Mouse (Mus musculus) MEL (cell line): ENCODE data around the gene Dnajb8. TPM values are rescaled to one million over a fixed set of nuclear protein-coding genes. Genes with fewer than 3 reads are reported as not detected.

Experiments used
- DNase-seq: peaks from one replicate; pipeline ENCODE4 v3.0.0; 2011; ENCODE audit warnings: low read depth, low spot score
- H3K27ac ChIP-seq: 2 replicates; pipeline ENCODE4 v1.5.1; 2012; ENCODE audit warnings: low read depth, mild to moderate bottlenecking, control low read depth, low read length, moderate library complexity; ENCODE audit not compliant: control insufficient read depth
- H3K27me3 ChIP-seq, 2 experiments: fragments of 150-350 bp in 1 of 2; sonication (generic) in 1 of 2; 2 replicates each; pipeline ENCODE4 v1.6.1; 2012; ENCODE audit warnings: low read length in 2 of 2, mild to moderate bottlenecking in 2 of 2, improper control_type of control experiment in 1 of 2, moderate library complexity in 1 of 2; ENCODE audit not compliant: insufficient read depth in 2 of 2, control insufficient read depth in 1 of 2
- H3K36me3 ChIP-seq, 2 experiments: 2 replicates each; pipeline ENCODE4 v1.6.1; 2012 to 2014; ENCODE audit warnings: low read length in 2 of 2, improper control_type of control experiment in 1 of 2, inconsistent platforms in 1 of 2, mild to moderate bottlenecking in 1 of 2; ENCODE audit not compliant: insufficient read depth in 2 of 2, control insufficient read depth in 1 of 2
- H3K4me1 ChIP-seq, 2 experiments: fragments of 150-350 bp in 1 of 2; sonication (generic) in 1 of 2; 2 replicates each; pipeline ENCODE4 v1.6.1; 2012; ENCODE audit warnings: low read length in 2 of 2, improper control_type of control experiment in 1 of 2, mild to moderate bottlenecking in 1 of 2; ENCODE audit not compliant: insufficient read depth in 2 of 2, control insufficient read depth in 1 of 2
- H3K4me3 ChIP-seq, 2 experiments: fragments of 150-350 bp in 1 of 2; sonication (generic) in 1 of 2; 2 replicates each; pipeline ENCODE4 v1.5.1; 2012; ENCODE audit warnings: low read depth in 2 of 2, low read length in 2 of 2, mild to moderate bottlenecking in 2 of 2, moderate library complexity in 2 of 2, control low read depth in 1 of 2, improper control_type of control experiment in 1 of 2; ENCODE audit not compliant: control insufficient read depth in 1 of 2, insufficient read depth in 1 of 2
- H3K79me2 ChIP-seq: 2 replicates; pipeline ENCODE4 v1.6.1; 2012; ENCODE audit warnings: mild to moderate bottlenecking, low read length, moderate library complexity; ENCODE audit not compliant: control insufficient read depth, poor library complexity, insufficient read depth
- H3K9ac ChIP-seq: 2 replicates; pipeline ENCODE4 v1.6.1; 2012; ENCODE audit warnings: low read depth, mild to moderate bottlenecking, control low read depth, low read length, moderate library complexity; ENCODE audit not compliant: control insufficient read depth, poor library complexity, severe bottlenecking
- H3K9me3 ChIP-seq: fragments of 150-350 bp; sonication (generic); replicated peaks from 2 replicates; pipeline ENCODE4 v1.6.1; 2012; ENCODE audit warnings: mild to moderate bottlenecking, low read length, improper control_type of control experiment, moderate library complexity; ENCODE audit not compliant: insufficient read depth
- E2F4 ChIP-seq: IDR thresholded peaks from 2 replicates; pipeline ENCODE4 v1.6.1; 2011; ENCODE audit warnings: low read depth, low read length, improper control_type of control experiment, borderline replicate concordance
- ELF1 ChIP-seq: IDR thresholded peaks from 2 replicates; pipeline ENCODE4 v1.6.1; 2014; ENCODE audit warnings: low read depth, mild to moderate bottlenecking, inconsistent platforms, low read length, improper control_type of control experiment, moderate library complexity
- EP300 ChIP-seq, 2 experiments: IDR thresholded peaks; 2 replicates each; pipeline ENCODE4 v1.6.1; 2011; ENCODE audit warnings: improper control_type of control experiment in 2 of 2, low read length in 2 of 2, low read depth in 1 of 2, mild to moderate bottlenecking in 1 of 2
- ETS1 ChIP-seq: IDR thresholded peaks from 2 replicates; pipeline ENCODE4 v1.6.1; 2012; ENCODE audit warnings: low read depth, mild to moderate bottlenecking, inconsistent platforms, low read length, improper control_type of control experiment, moderate library complexity
- GABPA ChIP-seq: IDR thresholded peaks from 2 replicates; pipeline ENCODE4 v1.6.1; 2012; ENCODE audit warnings: low read depth, mild to moderate bottlenecking, inconsistent platforms, low read length, improper control_type of control experiment, moderate library complexity
- GATA1 ChIP-seq: IDR thresholded peaks from 2 replicates; pipeline ENCODE4 v1.6.1; 2011; ENCODE audit warnings: low read depth, low read length, improper control_type of control experiment
- KAT2A ChIP-seq: conservative IDR thresholded peaks from 2 replicates; pipeline ENCODE4 v1.6.1; 2012; ENCODE audit warnings: low read depth, low read length, improper control_type of control experiment, inconsistent platforms
- MAFK ChIP-seq: IDR thresholded peaks from 2 replicates; pipeline ENCODE4 v1.6.1; 2011; ENCODE audit warnings: low read depth, mild to moderate bottlenecking, low read length, improper control_type of control experiment, borderline replicate concordance
- MAZ ChIP-seq: IDR thresholded peaks from 2 replicates; pipeline ENCODE4 v1.6.1; 2012; ENCODE audit warnings: low read depth, mild to moderate bottlenecking, inconsistent platforms, low read length, improper control_type of control experiment
- MYB ChIP-seq: IDR thresholded peaks from 2 replicates; pipeline ENCODE4 v1.6.1; 2011; ENCODE audit warnings: mild to moderate bottlenecking, low read depth, low read length, improper control_type of control experiment
- MYC ChIP-seq: IDR thresholded peaks from 2 replicates; pipeline ENCODE4 v1.6.1; 2011; ENCODE audit warnings: low read depth, mild to moderate bottlenecking, low read length, improper control_type of control experiment, moderate library complexity
- POLR2A ChIP-seq, 2 experiments: IDR thresholded peaks; 2 replicates each; pipeline ENCODE4 v1.6.1; 2011 to 2012; ENCODE audit warnings: low read length in 2 of 2, mild to moderate bottlenecking in 2 of 2, control low read depth in 1 of 2, improper control_type of control experiment in 1 of 2, low read depth in 1 of 2, moderate library complexity in 1 of 2; ENCODE audit not compliant: control insufficient read depth in 1 of 2, insufficient read depth in 1 of 2, poor library complexity in 1 of 2
- POLR2AphosphoS2 ChIP-seq: IDR thresholded peaks from 2 replicates; pipeline ENCODE4 v1.6.1; 2011; ENCODE audit warnings: low read length, improper control_type of control experiment
- RAD21 ChIP-seq: IDR thresholded peaks from 2 replicates; pipeline ENCODE4 v1.6.1; 2011; ENCODE audit warnings: mild to moderate bottlenecking, low read depth, low read length, improper control_type of control experiment
- SIN3A ChIP-seq: IDR thresholded peaks from 2 replicates; pipeline ENCODE4 v1.6.1; 2012; ENCODE audit warnings: low read length, improper control_type of control experiment, inconsistent platforms
- TAL1 ChIP-seq: IDR thresholded peaks from 2 replicates; pipeline ENCODE4 v1.6.1; 2012; ENCODE audit warnings: mild to moderate bottlenecking, inconsistent platforms, low read length, moderate library complexity, mixed read lengths
- TBP ChIP-seq: IDR thresholded peaks from 2 replicates; pipeline ENCODE4 v1.8.0; 2011; ENCODE audit warnings: low read depth, low read length, improper control_type of control experiment
- TCF12 ChIP-seq: IDR thresholded peaks from 2 replicates; pipeline ENCODE4 v1.6.1; 2014; ENCODE audit warnings: low read depth, mild to moderate bottlenecking, inconsistent platforms, low read length, improper control_type of control experiment, moderate library complexity
- UBTF ChIP-seq: IDR thresholded peaks from 2 replicates; pipeline ENCODE4 v1.6.1; 2012; ENCODE audit warnings: low read depth, mild to moderate bottlenecking, inconsistent platforms, low read length, improper control_type of control experiment, moderate library complexity, borderline replicate concordance; ENCODE audit not compliant: insufficient read depth
- USF2 ChIP-seq, 2 experiments: IDR thresholded peaks; 2 replicates each; pipeline ENCODE4 v1.6.1; 2011 to 2012; ENCODE audit warnings: improper control_type of control experiment in 2 of 2, low read length in 2 of 2, borderline replicate concordance in 1 of 2, inconsistent platforms in 1 of 2, low read depth in 1 of 2, mild to moderate bottlenecking in 1 of 2; ENCODE audit not compliant: insufficient read depth in 1 of 2
- ZC3H11A ChIP-seq: IDR thresholded peaks from 2 replicates; pipeline ENCODE4 v1.6.1; 2012; ENCODE audit warnings: low read depth, mild to moderate bottlenecking, inconsistent platforms, low read length, improper control_type of control experiment
- ZKSCAN1 ChIP-seq: IDR thresholded peaks from 2 replicates; pipeline ENCODE4 v1.6.1; 2012; ENCODE audit warnings: low read depth, mild to moderate bottlenecking, inconsistent platforms, low read length, improper control_type of control experiment, moderate library complexity
- ZMIZ1 ChIP-seq: IDR thresholded peaks from 2 replicates; pipeline ENCODE4 v1.6.1; 2012; ENCODE audit warnings: low read depth, mild to moderate bottlenecking, inconsistent platforms, low read length, improper control_type of control experiment, moderate library complexity
- ZNF384 ChIP-seq: IDR thresholded peaks from 2 replicates; pipeline ENCODE4 v1.6.1; 2012; ENCODE audit warnings: low read depth, mild to moderate bottlenecking, inconsistent platforms, low read length, improper control_type of control experiment
- polyA plus RNA-seq, 2 experiments: library from polyadenylated mRNA; stranded (reverse) in 1 of 2; unstranded in 1 of 2; fragments of >175 nt in 1 of 2; fragments of >200 nt in 1 of 2; gene quantifications; 2 replicates each; pipeline versions ENCODE4 v1.2.1 to v1.2.4; 2012; ENCODE audit warnings: low replicate concordance in 2 of 2, low read depth in 1 of 2; ENCODE audit not compliant: insufficient read length in 2 of 2, insufficient read depth in 1 of 2, missing spikeins in 1 of 2
- total RNA-seq: library from RNA; depleted of rRNA; stranded (reverse); fragments of 300-350 nt; gene quantifications from 2 replicates; pipeline ENCODE4 v1.2.3, GENCODE M21; 2012

Dnajb8 gene
- total and polyA plus RNA-seq, 3 experiments = not detected

GRCm38 (mm10) chr6:88255435-88255834, 33.4 kb downstream of the Dnajb8 start (continued):
- TF ChIP-seq E2F4 (no peak), TAL1 (0 out of 2 replicates have a peak, but pooled peaks have one; percentile 10), MYC (peak; percentile 35; the same call in 1 of the 2 replicates), GABPA (no peak), USF2 (IDR thresholded peaks at IDR 0.05; ENCODE audit: borderline replicate concordance in 1 of 2, insufficient read depth in 1 of 2, low read depth in 1 of 2, low read length in 2 of 2) (no peak), MAZ (peak; percentile 92)

DNA sequence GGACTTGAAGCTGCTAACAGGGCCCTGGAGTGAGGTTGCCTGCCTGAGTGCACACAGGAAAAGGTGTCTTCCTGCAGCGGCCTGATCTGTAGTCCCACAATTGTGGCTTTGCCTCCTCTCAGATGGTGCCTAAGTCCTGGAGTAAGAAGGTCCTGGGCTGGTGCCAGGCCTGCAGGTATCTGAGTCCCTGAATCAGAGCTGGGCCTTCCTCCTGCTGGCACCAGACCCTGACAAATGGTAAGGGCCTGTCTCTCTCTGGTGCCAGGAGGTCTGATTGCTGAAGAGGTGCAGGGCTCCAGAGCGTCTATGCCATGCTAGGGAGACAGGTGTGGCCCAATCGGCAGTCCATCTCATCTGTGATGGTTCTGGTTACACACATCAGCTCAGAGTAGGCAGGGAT, 37.6 kb downstream of the Dnajb8 start:
- Histone ChIP-seq H3K27ac (no peak overlapping the region), H3K79me2 (no peaks in the 10 kb centered on the region), H3K4me1 (peaks cover 22 to 34% of the 10 kb centered on the region in 2 experiments), H3K27me3 (no peaks in the 10 kb centered on the region), H3K9ac (no peak overlapping the region), H3K9me3 (no peaks in the 10 kb centered on the region), H3K4me3 (no peak overlapping the region), H3K36me3 (peaks cover 0 to 24% of the 10 kb centered on the region in 2 experiments; a peak in 3 of 4 replicates)
- TF ChIP-seq UBTF = no peak
- DNase-seq = no peak

GRCm38 (mm10) chr6:88260645-88261044, 38.6 kb downstream of the Dnajb8 start:
- no peak overlapping the region for H3K27ac ChIP-seq
- peaks cover 0 to 14% of the 10 kb centered on the region in 2 experiments; a peak in 3 of 4 replicates for H3K36me3 ChIP-seq
- TF ChIP-seq MAFK (no peak), TCF12 (peak; percentile 5; the same call in 1 of the 2 replicates), TAL1 (no peak), POLR2AphosphoS2 (no peak)
- H3K27me3 ChIP-seq = no peaks in the 10 kb centered on the region
- no peaks in the 10 kb centered on the region for H3K9me3 ChIP-seq
- H3K79me2 ChIP-seq = no peaks in the 10 kb centered on the region
- no peak overlapping the region for H3K9ac ChIP-seq
- peaks cover 14 to 24% of the 10 kb centered on the region in 2 experiments for H3K4me1 ChIP-seq
- no peak overlapping the region for H3K4me3 ChIP-seq
- no peak for DNase-seq

DNA sequence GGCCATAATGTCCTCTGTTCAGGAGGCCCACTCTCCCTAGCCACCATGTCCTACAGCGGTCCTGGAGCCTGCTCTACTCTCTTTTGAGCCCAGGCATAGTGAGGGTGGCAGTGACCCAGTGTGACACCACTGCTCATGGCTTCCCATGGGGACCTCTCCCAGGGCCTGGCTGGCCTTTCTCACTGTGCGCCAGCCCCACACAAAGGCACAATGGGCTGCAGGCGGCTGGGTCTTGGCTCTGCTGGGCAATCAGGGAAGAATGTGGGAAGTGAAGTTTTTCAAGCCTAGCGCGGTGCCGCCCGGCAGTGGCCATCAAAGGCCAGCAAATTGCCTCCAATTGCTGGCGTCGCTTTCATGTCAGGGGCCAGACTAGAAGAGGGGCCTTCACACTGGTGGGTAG, 40.1 kb downstream of the Dnajb8 start:
- no peaks in the 10 kb centered on the region for H3K79me2 ChIP-seq

More for the DNA sequence above, 40.1 kb downstream of the Dnajb8 start:
- H3K27me3 ChIP-seq = no peaks in the 10 kb centered on the region
- no peaks in the 10 kb centered on the region for H3K9me3 ChIP-seq
- no peak for DNase-seq
- H3K36me3 ChIP-seq = no peaks in the 10 kb centered on the region; a peak in 2 of 4 replicates
- TF ChIP-seq ETS1 (no peak), SIN3A (no peak), RAD21 (no peak), UBTF (no peak), EP300 (IDR thresholded peaks at IDR 0.05; ENCODE audit: low read depth in 1 of 2, low read length in 2 of 2) (no peak), GATA1 (no peak), POLR2A (IDR thresholded peaks at IDR 0.05; ENCODE audit: control insufficient read depth in 1 of 2, insufficient read depth in 1 of 2, low read depth in 1 of 2, low read length in 2 of 2, poor library complexity in 1 of 2) (no peak), ZNF384 (no peak), ZMIZ1 (no peak), MAZ (no peak), E2F4 (no peak), MYB (no peak), KAT2A (no peak), ZKSCAN1 (no peak), TBP (no peak), ZC3H11A (no peak), ELF1 (no peak)
- H3K27ac ChIP-seq = no peak overlapping the region
- H3K4me1 ChIP-seq = peaks cover 6 to 10% of the 10 kb centered on the region in 2 experiments; a peak in 3 of 4 replicates
- no peak overlapping the region for H3K4me3 ChIP-seq
- H3K9ac ChIP-seq = no peak overlapping the region
